Mouse (Mus musculus): ENCODE measurements around the gene Adprhl1. TPM values are rescaled to one million over a fixed set of nuclear protein-coding genes. Genes with fewer than 3 reads are reported as not detected.

Adprhl1 gene
- polyA plus RNA-seq, 1 experiment from 2014 or later: 0.40 TPM

MicroRNAs within 50 kb of the gene (microRNA counts, 519-probe panel; counts per million panel counts)
- microRNA mmu-miR-1968: 2,810 counts per million, percentile 68 among the panel's probes with 10 or more counts

Small RNA genes within 50 kb of the gene (microRNA-seq; reads per million reads assigned to microRNA genes)
- gene Mir1968: 11.1 reads per million, percentile 22 among the genes with 10 or more reads in this experiment

Other genes starting within 250 kb of the Adprhl1 start
- not detected in 2 replicates for gene F7, start 228.1 kb downstream of the Adprhl1 start, polyA plus RNA-seq (2016; fragmentation: Nextera tagmentation; extraction: Ambion mirVana)
- 0.59 and 0.66 TPM in 2 replicates for gene F10, start 216.9 kb downstream of the Adprhl1 start, polyA plus RNA-seq (2016; fragmentation: Nextera tagmentation; extraction: Ambion mirVana)
- gene Proz, start 193.2 kb downstream of the Adprhl1 start, polyA plus RNA-seq (2016; fragmentation: Nextera tagmentation; extraction: Ambion mirVana): 0.65 and 0.68 TPM in 2 replicates
- 51.3 and 59.3 TPM in 2 replicates for gene Pcid2, start 148.7 kb downstream of the Adprhl1 start, polyA plus RNA-seq (2016; fragmentation: Nextera tagmentation; extraction: Ambion mirVana)
- gene Cul4a, start 148.5 kb downstream of the Adprhl1 start, polyA plus RNA-seq (2016; fragmentation: Nextera tagmentation; extraction: Ambion mirVana): 92.1 and 95.5 TPM in 2 replicates
- gene Lamp1, start 95.0 kb downstream of the Adprhl1 start, polyA plus RNA-seq (2016; fragmentation: Nextera tagmentation; extraction: Ambion mirVana): 276 and 280 TPM in 2 replicates
- 9.2 and 10.8 TPM in 2 replicates for gene Grtp1, start 53.5 kb downstream of the Adprhl1 start, polyA plus RNA-seq (2016; fragmentation: Nextera tagmentation; extraction: Ambion mirVana)
- gene Dcun1d2, start 34.0 kb upstream of the Adprhl1 start, polyA plus RNA-seq (2016; fragmentation: Nextera tagmentation; extraction: Ambion mirVana): 30.6 and 32.4 TPM in 2 replicates
- gene Tmco3, start 34.0 kb upstream of the Adprhl1 start, polyA plus RNA-seq (2016; fragmentation: Nextera tagmentation; extraction: Ambion mirVana): 49.5 and 59.4 TPM in 2 replicates
- gene Tfdp1, start 84.6 kb upstream of the Adprhl1 start, polyA plus RNA-seq (2016; fragmentation: Nextera tagmentation; extraction: Ambion mirVana): 144 and 147 TPM in 2 replicates
- gene Atp4b, start 142.7 kb upstream of the Adprhl1 start, polyA plus RNA-seq (2016; fragmentation: Nextera tagmentation; extraction: Ambion mirVana): not detected in 2 replicates
- gene Grk1, start 150.9 kb upstream of the Adprhl1 start, polyA plus RNA-seq (2016; fragmentation: Nextera tagmentation; extraction: Ambion mirVana): 0.03 TPM in 1 of 2 replicates, not detected in the other
- gene Tmem255b, start 181.0 kb upstream of the Adprhl1 start, polyA plus RNA-seq (2016; fragmentation: Nextera tagmentation; extraction: Ambion mirVana): 0.52 TPM in 2 replicates
- gene Gas6, start 240.3 kb upstream of the Adprhl1 start, polyA plus RNA-seq (2016; fragmentation: Nextera tagmentation; extraction: Ambion mirVana): 20.8 and 22.7 TPM in 2 replicates